Mouse (Mus musculus) ES-Bruce4 (cell line): Measurements from ENCODE around the gene Myo6. TPM values are rescaled to one million over a fixed set of nuclear protein-coding genes. Genes with fewer than 3 reads are reported as not detected.

Source experiments
- H3K27ac ChIP-seq: 2 replicates; pipeline ENCODE4 v1.5.1; 2012; ENCODE audit warnings: low read length, inconsistent platforms; ENCODE audit not compliant: insufficient read depth
- H3K27me3 ChIP-seq: 2 replicates; pipeline ENCODE4 v1.6.1; 2012; ENCODE audit warnings: mild to moderate bottlenecking, low read length, inconsistent platforms; ENCODE audit not compliant: control insufficient read depth, poor library complexity, insufficient read depth, severe bottlenecking
- H3K36me3 ChIP-seq: 2 replicates; pipeline ENCODE4 v1.6.1; 2012; ENCODE audit warnings: inconsistent platforms, mild to moderate bottlenecking, low read length, moderate library complexity; ENCODE audit not compliant: control insufficient read depth, poor library complexity, insufficient read depth, severe bottlenecking
- H3K4me1 ChIP-seq: one replicate; pipeline ENCODE4 v1.8.1; 2011; ENCODE audit warnings: low read length; ENCODE audit not compliant: control insufficient read depth, insufficient read depth
- H3K4me3 ChIP-seq: 2 replicates; pipeline ENCODE4 v1.5.1; 2011; ENCODE audit warnings: low read depth, mild to moderate bottlenecking, low read length
- H3K9ac ChIP-seq: 2 replicates; pipeline ENCODE4 v1.6.1; 2012; ENCODE audit warnings: low read depth, mild to moderate bottlenecking, inconsistent platforms; ENCODE audit not compliant: poor library complexity, severe bottlenecking
- H3K9me3 ChIP-seq: replicated peaks from 2 replicates; pipeline ENCODE4 v1.6.1; 2012; ENCODE audit warnings: mild to moderate bottlenecking, low read length, inconsistent platforms; ENCODE audit not compliant: control insufficient read depth, poor library complexity, insufficient read depth, severe bottlenecking
- CTCF ChIP-seq: IDR thresholded peaks from one replicate; pipeline ENCODE4 v1.8.1; 2011; ENCODE audit warnings: low read depth, low read length
- EP300 ChIP-seq: IDR thresholded peaks from 2 replicates; pipeline ENCODE4 v1.6.1; 2011; ENCODE audit warnings: low read depth, low read length; ENCODE audit not compliant: insufficient read depth
- POLR2A ChIP-seq: IDR thresholded peaks from one replicate; pipeline ENCODE4 v1.8.1; 2011; ENCODE audit warnings: low read length; ENCODE audit not compliant: insufficient read depth
- polyA plus RNA-seq: library from polyadenylated mRNA; stranded (reverse); fragments of >200 nt; gene quantifications from 2 replicates; pipeline ENCODE4 v1.2.4, GENCODE M21; 2011; ENCODE audit warnings: low read depth; ENCODE audit not compliant: missing spikeins, insufficient read depth, insufficient read length

Myo6 gene
- polyA plus RNA-seq, 1 experiment: 20.0 TPM

- H3K9me3 ChIP-seq: no peaks in the 10 kb centered on the region
- no peak overlapping the region for H3K4me3 ChIP-seq
- H3K4me1 ChIP-seq: no peaks in the 10 kb centered on the region
- no peak for TF ChIP-seq EP300
- no peak for TF ChIP-seq CTCF
- TF ChIP-seq POLR2A: no peak
- no peaks in the 10 kb centered on the region for H3K27me3 ChIP-seq
- H3K9ac ChIP-seq: no peak overlapping the region
- H3K36me3 ChIP-seq: no peaks in the 10 kb centered on the region
- H3K27ac ChIP-seq: no peak overlapping the region
Observed at GRCm38 (mm10) chr9:80213428-80213827, 48.6 kb downstream of the Myo6 start.

- H3K4me1 ChIP-seq: no peaks in the 10 kb centered on the region
- H3K9ac ChIP-seq: no peak overlapping the region
- H3K27ac ChIP-seq: no peak overlapping the region
- H3K36me3 ChIP-seq: no peaks in the 10 kb centered on the region
- no peak overlapping the region for H3K4me3 ChIP-seq
- TF ChIP-seq POLR2A (no peak), EP300 (no peak)
- no peaks in the 10 kb centered on the region for H3K27me3 ChIP-seq
- no peaks in the 10 kb centered on the region for H3K9me3 ChIP-seq
Observed at GRCm38 (mm10) chr9:80215502-80215901, 50.7 kb downstream of the Myo6 start.

- no peaks in the 10 kb centered on the region for H3K4me1 ChIP-seq
- H3K4me3 ChIP-seq: no peak overlapping the region
- no peak overlapping the region for H3K27ac ChIP-seq
- no peaks in the 10 kb centered on the region for H3K36me3 ChIP-seq
- no peak overlapping the region for H3K9ac ChIP-seq
- H3K27me3 ChIP-seq: no peaks in the 10 kb centered on the region
- TF ChIP-seq POLR2A (no peak), EP300 (no peak), CTCF (no peak)
- no peaks in the 10 kb centered on the region for H3K9me3 ChIP-seq
Observed at GRCm38 (mm10) chr9:80216786-80217501, 52.1 kb downstream of the Myo6 start.

- Histone ChIP-seq H3K27me3 (no peaks in the 10 kb centered on the region), H3K9ac (no peak overlapping the region), H3K4me1 (no peaks in the 10 kb centered on the region), H3K27ac (no peak overlapping the region), H3K4me3 (no peak overlapping the region), H3K9me3 (no peaks in the 10 kb centered on the region), H3K36me3 (no peaks in the 10 kb centered on the region)
- TF ChIP-seq CTCF (no peak), POLR2A (no peak), EP300 (no peak)
Observed at GRCm38 (mm10) chr9:80218718-80219117, 53.9 kb downstream of the Myo6 start.

GRCm38 (mm10) chr9:80223989-80224635 is 59.3 kb downstream of the Myo6 start:
- H3K9me3 ChIP-seq: no peaks in the 10 kb centered on the region
- no peaks in the 10 kb centered on the region for H3K36me3 ChIP-seq
- H3K27ac ChIP-seq: no peak overlapping the region
- no peak overlapping the region for H3K4me3 ChIP-seq
- H3K9ac ChIP-seq: no peak overlapping the region
- no peaks in the 10 kb centered on the region for H3K27me3 ChIP-seq
- TF ChIP-seq EP300 (no peak), POLR2A (no peak), CTCF (no peak)
- H3K4me1 ChIP-seq: no peaks in the 10 kb centered on the region

- no peaks in the 10 kb centered on the region for H3K36me3 ChIP-seq
- no peak overlapping the region for H3K9ac ChIP-seq
- TF ChIP-seq EP300: no peak
- no peak for TF ChIP-seq CTCF
- no peak for TF ChIP-seq POLR2A
- H3K9me3 ChIP-seq: no peaks in the 10 kb centered on the region
- H3K4me3 ChIP-seq: no peak overlapping the region
- no peaks in the 10 kb centered on the region for H3K27me3 ChIP-seq
- no peak overlapping the region for H3K27ac ChIP-seq
- no peaks in the 10 kb centered on the region for H3K4me1 ChIP-seq
Observed at GRCm38 (mm10) chr9:80226579-80227325, 61.9 kb downstream of the Myo6 start.
